Mouse (Mus musculus) hindbrain, embryonic 14.5 days (tissue): ENCODE measurements around the gene Gtpbp8. TPM values are rescaled to one million over a fixed set of nuclear protein-coding genes. Genes with fewer than 3 reads are reported as not detected.

Experiments used
- ATAC-seq: fragments of 200-750 bp; cut with Nextera tagmentation; 2 replicates; pipeline ENCODE4 v1.8.0; 2017; ENCODE audit warnings: moderate number of reproducible peaks, mild to moderate bottlenecking, moderate TSS enrichment, moderate library complexity; ENCODE audit not compliant: low FRiP score
- DNase-seq: peaks from one replicate; pipeline ENCODE4 v3.0.0-alpha.2; 2015; ENCODE audit warnings: low spot score
- H3K27ac ChIP-seq: fragments of 300-500 bp; sonication (generic); 2 replicates; pipeline ENCODE4 v1.5.1; 2014; ENCODE audit warnings: mild to moderate bottlenecking, moderate library complexity
- H3K27me3 ChIP-seq: fragments of 300-500 bp; sonication (generic); 2 replicates; pipeline ENCODE4 v1.6.1; 2014; ENCODE audit warnings: mild to moderate bottlenecking, low read length, mixed read lengths; ENCODE audit not compliant: control insufficient read depth, insufficient read depth
- H3K36me3 ChIP-seq: fragments of 300-500 bp; sonication (generic); replicated peaks from 2 replicates; pipeline ENCODE4 v1.6.1; 2014; ENCODE audit not compliant: control insufficient read depth, insufficient read depth
- H3K4me1 ChIP-seq: fragments of 300-500 bp; sonication (generic); replicated peaks from 2 replicates; pipeline ENCODE4 v1.6.1; 2014; ENCODE audit warnings: antibody characterized with exemption, low read length, mixed read lengths; ENCODE audit not compliant: control insufficient read depth, insufficient read depth
- H3K4me2 ChIP-seq: fragments of 300-500 bp; sonication (generic); replicated peaks from 2 replicates; pipeline ENCODE4 v1.6.1; 2014; ENCODE audit warnings: mild to moderate bottlenecking, moderate library complexity
- H3K4me3 ChIP-seq: fragments of 300-500 bp; sonication (generic); replicated peaks from 2 replicates; pipeline ENCODE4 v1.5.1; 2014; ENCODE audit warnings: mild to moderate bottlenecking, low read length
- H3K9ac ChIP-seq: fragments of 300-500 bp; sonication (generic); 2 replicates; pipeline ENCODE4 v1.6.1; 2014
- H3K9me3 ChIP-seq: fragments of 300-500 bp; sonication (generic); 2 replicates; pipeline ENCODE4 v1.6.1; 2016; ENCODE audit warnings: low read length; ENCODE audit not compliant: control insufficient read depth
- whole genome bisulfite sequencing: fragments of 180-500 bp; shearing (Covaris S2); extraction: QIAGEN DNeasy Blood & Tissue Kit; methylation state at CpG from one replicate; pipeline ENCODE4 v1.1.7; 2014; 5-methylcytosine and 5-hydroxymethylcytosine counted together
- polyA plus RNA-seq: library from polyadenylated mRNA; unstranded; fragments of >200 nt; fragmentation: Nextera tagmentation; extraction: Ambion mirVana; gene quantifications from 2 replicates; pipeline ENCODE4 v1.2.1, GENCODE M21; 2014

The Gtpbp8 gene
- polyA plus RNA-seq, 1 experiment from 2014 or later = 41.5 TPM

GRCm38 (mm10) chr16:44719349-44719748, 26.8 kb downstream of the Gtpbp8 start:
- peaks cover 7% of the 10 kb centered on the region; the same call in 1 of the 2 replicates for H3K36me3 ChIP-seq
- no peak for DNase-seq
- no peaks in the 10 kb centered on the region for H3K9me3 ChIP-seq
- H3K27ac ChIP-seq = no peak overlapping the region
- no peak overlapping the region for H3K9ac ChIP-seq
- ATAC-seq = no peak
- H3K4me3 ChIP-seq = no peak overlapping the region
- H3K27me3 ChIP-seq = no peaks in the 10 kb centered on the region
- peaks cover 10% of the 10 kb centered on the region for H3K4me1 ChIP-seq
- no peak overlapping the region for H3K4me2 ChIP-seq
- 79% methylated on average over 7 of the region's 7 CpGs for WGBS

GRCm38 (mm10) chr16:44717838-44718237, 28.3 kb downstream of the Gtpbp8 start:
- no peak for DNase-seq

GRCm38 (mm10) chr16:44717141-44717634, 29.0 kb downstream of the Gtpbp8 start:
- peak; percentile 61; the same call in 1 of the 2 replicates for ATAC-seq
- 79% methylated on average over 2 of the region's 2 CpGs for WGBS
- DNase-seq = no peak
- Histone ChIP-seq H3K27me3 (no peaks in the 10 kb centered on the region), H3K4me3 (no peak overlapping the region), H3K9me3 (no peaks in the 10 kb centered on the region), H3K36me3 (peaks cover 7% of the 10 kb centered on the region; the same call in 1 of the 2 replicates), H3K4me1 (peaks cover 7% of the 10 kb centered on the region; the same call in 1 of the 2 replicates), H3K9ac (no peak overlapping the region), H3K4me2 (peak overlapping the region; percentile 17; the same call in 1 of the 2 replicates), H3K27ac (no peak overlapping the region)

More at GRCm38 (mm10) chr16:44717838-44718237, 28.3 kb downstream of the Gtpbp8 start:
- no peak for ATAC-seq
- Histone ChIP-seq H3K4me1 (peaks cover 7% of the 10 kb centered on the region; the same call in 1 of the 2 replicates), H3K4me2 (no peak overlapping the region), H3K27me3 (no peaks in the 10 kb centered on the region), H3K36me3 (peaks cover 7% of the 10 kb centered on the region; the same call in 1 of the 2 replicates), H3K27ac (no peak overlapping the region), H3K4me3 (no peak overlapping the region), H3K9ac (no peak overlapping the region), H3K9me3 (no peaks in the 10 kb centered on the region)
- 77% methylated on average over 2 of the region's 2 CpGs for WGBS

GRCm38 (mm10) chr16:44716305-44717140, 29.6 kb downstream of the Gtpbp8 start:
- H3K27ac ChIP-seq = peak overlapping the region; percentile 23; the same call in 1 of the 2 replicates
- H3K4me2 ChIP-seq = peak overlapping the region; percentile 17
- peak; percentile 76 for DNase-seq
- H3K9me3 ChIP-seq = no peaks in the 10 kb centered on the region
- WGBS = 29% methylated on average over 10 of the region's 10 CpGs
- H3K36me3 ChIP-seq = peaks cover 7% of the 10 kb centered on the region; the same call in 1 of the 2 replicates
- no peaks in the 10 kb centered on the region for H3K27me3 ChIP-seq
- H3K9ac ChIP-seq = 0 out of 2 replicates have a peak overlapping the region, but pooled peaks have one; percentile 24
- peak; percentile 77 for ATAC-seq
- H3K4me3 ChIP-seq = no peak overlapping the region
- H3K4me1 ChIP-seq = peaks cover 7% of the 10 kb centered on the region; the same call in 1 of the 2 replicates

- DNase-seq (no peak), ATAC-seq (no peak)
- WGBS = 66% methylated on average over 4 of the region's 4 CpGs
- H3K36me3 ChIP-seq = no peaks in the 10 kb centered on the region
- H3K27me3 ChIP-seq = no peaks in the 10 kb centered on the region
- peaks cover 5% of the 10 kb centered on the region; the same call in 1 of the 2 replicates for H3K4me1 ChIP-seq
- H3K4me3 ChIP-seq = no peak overlapping the region
- no peak overlapping the region for H3K27ac ChIP-seq
- no peak overlapping the region for H3K9ac ChIP-seq
- H3K4me2 ChIP-seq = no peak overlapping the region
- H3K9me3 ChIP-seq = no peaks in the 10 kb centered on the region
These were observed 42.7 kb downstream of the Gtpbp8 start for GRCm38 (mm10) chr16:44703458-44703857.

GRCm38 (mm10) chr16:44702272-44702671, 43.9 kb downstream of the Gtpbp8 start:
- no peak overlapping the region for H3K4me2 ChIP-seq
- peaks cover 5% of the 10 kb centered on the region; the same call in 1 of the 2 replicates for H3K4me1 ChIP-seq
- no peaks in the 10 kb centered on the region for H3K9me3 ChIP-seq
- WGBS = 78% methylated on average over 5 of the region's 5 CpGs
- H3K27ac ChIP-seq = no peak overlapping the region
- no peak overlapping the region for H3K4me3 ChIP-seq
- H3K36me3 ChIP-seq = no peaks in the 10 kb centered on the region
- no peaks in the 10 kb centered on the region for H3K27me3 ChIP-seq
- no peak for ATAC-seq
- no peak overlapping the region for H3K9ac ChIP-seq
- DNase-seq = no peak

- Histone ChIP-seq H3K36me3 (no peaks in the 10 kb centered on the region), H3K9ac (no peak overlapping the region), H3K27ac (no peak overlapping the region), H3K9me3 (no peaks in the 10 kb centered on the region), H3K27me3 (no peaks in the 10 kb centered on the region), H3K4me1 (peaks cover 5% of the 10 kb centered on the region; the same call in 1 of the 2 replicates), H3K4me2 (no peak overlapping the region), H3K4me3 (no peak overlapping the region)
- DNase-seq (no peak), ATAC-seq (no peak)
- WGBS = 87% methylated on average over 3 of the region's 3 CpGs
These were observed 45.0 kb downstream of the Gtpbp8 start for GRCm38 (mm10) chr16:44701155-44701554.

- H3K4me1 ChIP-seq = peaks cover 8% of the 10 kb centered on the region; the same call in 1 of the 2 replicates
- H3K36me3 ChIP-seq = no peaks in the 10 kb centered on the region
- ATAC-seq (no peak), DNase-seq (no peak)
- H3K27me3 ChIP-seq = no peaks in the 10 kb centered on the region
- no peak overlapping the region for H3K4me2 ChIP-seq
- no peaks in the 10 kb centered on the region for H3K9me3 ChIP-seq
- WGBS = 92% methylated on average over 5 of the region's 5 CpGs
- no peak overlapping the region for H3K4me3 ChIP-seq
- no peak overlapping the region for H3K9ac ChIP-seq
- H3K27ac ChIP-seq = no peak overlapping the region
These were observed 48.5 kb downstream of the Gtpbp8 start for GRCm38 (mm10) chr16:44697473-44698205.
